Mouse (Mus musculus) spleen, postnatal 4 days (tissue): ENCODE measurements around the gene Borcs5.
"Not testable (repeated sequence)": the region's sequence is repeated elsewhere in the genome, so short reads cannot be mapped to it uniquely, and the experiment has no call there.

ENCODE experiments used
- DNase-seq, 2 experiments: peaks; one replicate each; pipeline ENCODE4 v3.0.0; 2022; ENCODE audit warnings: low spot score in 2 of 2

Borcs5 gene

DNA sequence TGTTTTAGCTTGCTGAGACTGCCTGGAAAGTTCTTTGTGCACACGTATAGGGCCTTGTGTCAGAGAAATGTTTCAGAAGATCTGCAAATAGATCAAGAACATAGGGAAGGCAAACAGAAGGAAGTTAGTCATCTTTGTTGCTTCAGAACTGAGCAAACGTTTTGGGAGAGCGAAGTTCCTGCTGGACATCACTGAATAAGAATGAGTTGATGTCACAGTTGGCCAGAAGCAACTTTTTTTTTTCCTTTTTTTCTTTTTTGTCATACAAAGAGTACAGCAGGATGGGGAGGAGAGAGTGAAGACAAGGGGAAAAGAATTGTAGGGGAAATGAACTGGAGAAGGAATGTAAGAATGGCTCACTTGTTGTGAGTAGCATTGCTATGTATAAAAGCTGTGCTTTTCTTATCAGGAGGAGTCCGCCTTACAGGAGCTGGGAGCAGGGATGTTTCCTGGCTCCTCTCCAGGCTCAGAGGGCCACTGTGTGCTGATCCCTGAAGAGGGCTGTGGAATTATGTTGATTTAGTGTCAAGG, 31.6 kb downstream of the Borcs5 start:
- DNase-seq: no peak

DNA sequence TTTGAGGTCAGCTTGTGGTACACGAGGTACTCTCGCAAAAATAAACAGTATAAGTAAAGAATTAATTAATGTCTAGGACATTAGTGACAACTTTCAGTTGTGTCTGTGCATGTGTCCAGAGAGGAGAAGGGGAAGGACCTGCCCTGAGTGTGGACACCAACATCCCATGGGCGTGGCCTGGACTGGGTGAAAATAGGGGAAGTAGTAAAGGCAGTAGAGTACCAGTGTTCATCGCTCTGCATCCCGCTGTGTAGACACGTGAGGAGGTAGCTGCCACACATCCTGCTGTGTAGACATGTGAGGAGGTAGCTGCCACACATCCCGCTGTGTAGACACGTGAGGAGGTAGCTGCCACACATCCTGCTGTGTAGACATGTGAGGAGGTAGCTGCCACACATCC, 34.4 kb downstream of the Borcs5 start:
- peak in 1 of 2 experiments; percentile 35 for DNase-seq

DNA sequence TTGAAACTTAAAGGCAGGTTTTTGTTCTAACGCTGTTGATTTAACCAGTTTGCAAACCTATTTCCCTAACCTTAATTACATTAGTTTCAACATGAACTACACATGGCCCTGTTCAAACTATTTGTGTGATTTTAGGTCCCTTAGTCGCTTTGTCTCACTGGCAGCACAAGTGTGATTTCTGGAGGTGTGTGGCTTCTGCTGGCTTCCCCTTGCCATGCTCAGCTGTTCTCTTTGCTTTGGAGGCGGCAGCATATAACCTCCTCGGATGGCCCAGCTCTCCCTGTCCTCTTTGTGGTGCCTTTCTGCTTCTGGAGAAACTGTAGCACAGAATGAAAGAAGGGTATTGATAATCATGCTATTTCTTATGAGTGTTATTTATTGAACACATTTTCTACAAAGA, 38.2 kb downstream of the Borcs5 start:
- DNase-seq: no peak

DNA sequence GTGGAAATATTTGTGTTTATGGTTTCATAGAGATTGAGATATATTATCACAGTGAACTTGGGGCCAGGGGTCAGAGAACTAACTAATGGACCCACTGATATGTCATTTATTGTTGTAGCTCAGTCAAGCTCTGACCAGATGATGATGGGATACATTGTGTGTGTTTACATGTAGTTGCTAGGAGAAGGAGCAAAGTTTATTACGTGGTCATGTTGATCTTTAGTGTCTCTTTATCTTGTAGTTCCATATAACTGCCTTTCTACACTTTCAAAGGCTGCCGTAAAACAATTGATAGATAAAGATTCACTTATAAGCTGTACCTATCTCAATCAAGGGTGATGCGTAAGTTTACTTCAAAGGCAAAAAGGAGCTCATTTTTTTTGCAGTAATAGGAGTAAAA, 38.7 kb downstream of the Borcs5 start:
- no peak for DNase-seq

DNA sequence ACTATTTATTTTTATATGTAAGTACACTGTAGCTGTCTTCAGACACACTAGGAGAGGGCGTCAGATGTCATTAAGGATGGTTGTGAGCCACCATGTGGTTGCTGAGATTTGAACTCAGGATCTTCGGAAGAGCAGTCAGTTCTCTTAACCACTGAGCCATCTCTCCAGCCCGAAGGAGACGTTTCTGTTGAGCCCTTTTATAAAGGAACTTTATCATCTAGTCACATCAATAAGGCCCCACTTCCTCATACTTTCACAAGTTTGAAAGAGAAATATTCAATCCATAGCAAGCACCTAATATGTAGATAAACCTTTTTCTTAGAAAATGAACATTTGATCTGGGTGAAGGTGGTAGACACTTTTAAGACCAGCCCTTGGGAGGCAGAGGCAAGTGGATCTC, 40.0 kb downstream of the Borcs5 start:
- not testable (repeated sequence) for DNase-seq

DNA sequence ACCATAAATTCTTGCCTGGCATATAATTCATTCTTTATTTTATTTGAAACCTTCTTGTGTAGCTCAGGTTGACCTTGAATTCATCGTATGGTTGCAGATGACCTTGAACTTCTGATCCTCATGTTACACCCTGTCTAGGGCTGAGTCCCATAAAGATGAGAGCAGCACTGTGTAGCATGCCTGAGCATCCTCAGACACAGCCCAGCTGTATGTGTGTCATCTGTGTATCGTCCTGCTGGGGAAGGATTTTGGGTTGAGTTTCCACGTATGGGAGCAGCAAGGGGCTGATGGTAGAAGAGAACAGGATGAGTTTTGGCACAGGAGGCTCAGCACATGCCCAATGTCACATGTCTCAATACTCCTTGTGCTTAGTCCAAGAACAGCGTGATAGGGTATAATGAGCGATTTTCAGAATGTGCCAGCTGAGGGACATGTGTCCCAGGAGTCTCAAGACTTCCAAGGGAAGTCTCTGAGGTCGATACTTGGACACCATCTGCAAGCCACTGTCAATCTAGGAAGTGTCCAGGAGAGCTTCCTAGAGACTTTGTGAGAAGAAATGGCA, 45.1 kb downstream of the Borcs5 start:
- DNase-seq: no peak

DNA sequence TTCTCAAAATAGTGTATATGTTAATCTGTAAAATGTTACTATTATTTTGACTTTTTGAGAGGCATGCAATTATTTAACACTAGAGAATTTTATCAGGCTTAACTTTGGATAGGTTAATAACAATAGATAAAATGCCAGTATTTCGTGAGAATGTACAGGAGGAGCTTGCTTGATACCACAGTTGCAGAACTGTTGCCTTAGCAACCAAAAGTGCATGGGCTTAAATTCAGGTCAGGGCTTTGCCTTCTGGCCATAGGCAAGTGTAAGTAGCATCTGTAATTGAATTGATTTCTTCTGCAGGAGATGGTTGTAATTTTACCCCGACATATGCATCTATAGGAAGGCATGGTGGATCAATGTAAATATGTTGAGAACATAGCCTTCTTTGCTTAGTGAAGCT, 45.7 kb downstream of the Borcs5 start:
- no peak for DNase-seq

DNA sequence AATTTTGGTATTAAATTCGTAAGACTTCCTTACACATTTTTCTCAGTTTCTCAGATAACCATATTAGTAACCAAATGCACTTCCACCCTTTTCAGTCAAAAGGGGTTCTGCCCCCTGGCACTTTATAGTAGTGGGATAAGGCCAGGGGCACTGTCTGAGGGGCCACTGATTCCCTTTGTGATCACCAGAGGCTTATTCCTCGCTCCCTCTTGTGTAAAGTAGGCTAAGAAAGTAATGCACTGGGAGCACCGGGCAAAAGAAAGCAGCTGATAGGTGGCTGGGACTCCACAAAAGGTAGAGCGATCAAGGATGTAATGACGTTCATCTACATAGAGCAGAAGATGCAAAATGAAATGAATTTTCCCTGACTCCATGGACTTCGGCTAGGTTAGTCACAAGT, 46.2 kb downstream of the Borcs5 start:
- no peak for DNase-seq

DNA sequence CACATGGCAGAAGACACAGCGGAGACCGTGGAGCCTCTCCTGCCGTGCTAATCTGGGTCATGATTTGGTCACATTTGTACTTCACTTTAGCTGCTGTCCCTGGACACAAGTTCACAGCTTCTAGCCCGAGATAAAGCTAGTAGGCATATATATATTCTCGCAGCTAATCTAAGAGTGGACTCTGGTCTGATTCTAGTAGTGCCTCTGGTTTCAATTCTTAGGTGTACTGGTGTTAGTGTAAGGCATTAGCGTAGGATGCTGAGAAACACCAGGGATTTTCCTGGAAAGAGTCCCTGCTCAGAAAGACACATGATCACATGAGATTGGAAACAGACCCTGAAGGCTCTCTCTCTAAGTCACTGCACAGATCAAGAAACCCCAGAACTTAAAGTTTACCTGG, 55.2 kb downstream of the Borcs5 start:
- no peak for DNase-seq

DNA sequence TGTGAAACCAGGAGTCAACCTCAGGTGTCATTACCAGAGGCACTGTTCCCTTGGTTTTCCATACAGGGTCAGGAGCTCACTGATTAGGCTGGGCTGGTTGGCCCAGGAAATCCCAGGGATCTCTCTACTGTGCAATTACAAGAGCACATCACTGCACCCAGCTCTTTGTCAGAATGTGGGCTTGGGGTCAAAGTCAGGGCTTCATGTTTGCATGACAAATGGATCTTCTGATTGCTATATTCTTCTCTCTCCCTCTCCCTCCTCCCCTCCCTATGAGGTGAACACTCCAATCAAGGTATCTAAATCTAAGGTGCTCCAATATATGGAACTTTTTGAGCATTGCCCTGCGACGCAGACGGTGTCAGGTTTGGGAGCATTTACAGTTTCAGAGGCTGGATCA, 55.7 kb downstream of the Borcs5 start:
- DNase-seq: no peak

DNA sequence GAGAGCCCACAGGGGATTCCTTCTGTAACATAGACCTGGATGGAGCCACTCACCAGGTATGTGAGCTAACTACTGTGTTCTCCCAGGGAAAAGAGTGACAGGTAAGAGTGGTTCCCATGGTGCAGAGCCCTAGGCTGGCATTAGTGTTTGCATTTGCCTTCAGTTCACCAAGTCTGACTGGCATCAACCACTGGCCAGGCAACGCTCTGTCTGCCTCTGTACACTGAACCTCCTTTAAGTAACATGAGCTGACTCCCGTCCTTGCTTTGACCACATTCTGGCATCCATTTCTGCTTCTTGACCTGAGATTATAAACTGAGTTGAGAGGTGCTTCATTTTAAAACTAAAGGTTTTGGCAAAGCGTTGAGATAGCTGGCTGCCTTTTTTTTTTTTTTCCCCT, 56.3 kb downstream of the Borcs5 start:
- DNase-seq: no peak

DNA sequence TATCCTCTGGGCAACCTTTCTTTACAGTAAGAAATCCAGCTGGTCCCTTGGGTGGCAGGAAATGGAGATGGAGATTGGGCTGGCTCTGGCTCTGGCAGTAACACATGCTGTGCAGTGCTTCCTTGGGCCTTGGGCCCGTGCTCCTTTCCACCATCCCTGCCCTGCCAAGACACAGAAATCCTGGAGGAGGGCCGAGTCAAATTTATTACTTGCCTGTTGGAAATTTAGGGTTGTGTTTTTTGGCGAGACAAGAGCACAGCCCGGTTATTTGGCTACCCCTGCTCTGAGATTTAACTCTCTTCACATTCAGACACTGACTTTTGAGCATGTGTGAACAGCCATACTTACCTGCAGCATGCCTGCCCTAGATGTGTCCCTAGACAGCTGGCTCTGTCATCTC, 56.8 kb downstream of the Borcs5 start:
- no peak for DNase-seq

DNA sequence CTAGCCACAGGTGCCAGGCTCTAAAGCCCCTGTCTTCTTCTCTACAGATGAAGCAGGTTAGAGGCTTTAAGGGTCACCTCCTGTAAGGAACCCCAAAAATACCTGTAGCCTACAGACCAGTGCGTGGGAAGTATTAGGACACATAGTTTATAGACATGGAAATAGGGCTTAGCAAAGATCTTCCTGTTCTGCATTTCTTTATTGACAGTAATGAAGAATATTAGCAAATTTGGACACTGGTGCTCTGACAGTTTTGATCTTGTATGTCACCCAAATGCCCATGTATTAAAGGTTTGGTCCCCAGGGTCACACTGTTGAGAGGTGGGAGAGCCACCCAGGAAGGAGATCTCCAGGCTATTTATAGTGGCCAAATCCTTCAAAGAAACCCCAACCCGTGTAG, 57.2 kb downstream of the Borcs5 start:
- no peak for DNase-seq

DNA sequence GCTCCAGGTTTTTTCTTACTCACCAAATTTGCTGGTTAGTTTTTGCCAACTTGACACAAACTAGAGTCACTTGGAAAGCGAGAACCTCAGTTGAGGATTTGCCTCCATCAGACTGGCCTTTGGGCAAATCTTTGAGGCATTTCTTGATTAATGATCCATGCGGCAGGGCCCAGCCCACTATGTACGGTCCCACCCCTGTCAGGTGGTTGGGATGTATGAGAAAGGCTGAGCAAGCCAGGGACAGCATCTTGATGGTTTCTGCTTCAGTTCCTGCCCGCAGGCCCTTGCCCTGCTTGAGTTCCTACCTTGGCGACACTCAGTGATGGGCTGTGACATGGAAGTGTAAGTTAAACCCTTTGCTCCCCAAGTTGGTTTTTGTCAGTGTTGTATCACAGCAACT, 58.9 kb downstream of the Borcs5 start:
- no peak for DNase-seq

DNA sequence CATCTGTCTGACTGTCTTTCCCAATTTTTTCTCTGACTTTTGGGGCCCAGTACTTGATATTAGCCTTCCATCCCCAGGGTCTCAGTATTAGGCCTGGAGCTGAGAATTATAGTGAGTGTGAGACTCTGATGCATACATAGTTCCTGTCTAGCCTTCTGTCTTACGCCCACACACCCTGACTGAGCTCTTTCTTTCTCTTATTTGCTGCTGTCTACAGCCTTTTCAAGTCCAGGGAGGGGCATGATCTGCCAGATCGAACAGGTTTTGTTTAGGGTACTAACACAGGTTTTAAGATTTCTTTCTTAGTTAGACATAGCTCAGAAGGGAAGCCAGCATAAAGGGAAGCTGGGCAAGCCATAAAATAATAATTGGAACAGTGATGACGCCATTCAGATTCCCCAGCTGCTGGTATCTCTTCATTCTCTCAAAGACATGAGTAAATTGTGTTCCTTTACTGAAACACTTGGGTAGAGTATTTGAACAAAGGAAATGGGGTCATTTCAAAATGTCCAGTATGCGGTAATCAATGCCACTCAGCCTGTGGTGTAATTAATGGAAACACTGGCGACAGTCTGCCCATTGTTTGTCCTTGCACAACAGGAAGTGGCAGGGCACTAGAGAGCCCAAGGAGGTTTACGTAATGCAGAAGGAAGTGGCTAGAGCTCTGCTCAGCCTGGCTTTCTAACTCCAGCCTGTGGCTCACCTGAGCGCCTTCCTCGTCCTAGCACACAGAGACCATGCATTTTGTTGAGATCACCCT, 61.3 kb downstream of the Borcs5 start:
- peak in 1 of 2 experiments; percentile 31 for DNase-seq

DNA sequence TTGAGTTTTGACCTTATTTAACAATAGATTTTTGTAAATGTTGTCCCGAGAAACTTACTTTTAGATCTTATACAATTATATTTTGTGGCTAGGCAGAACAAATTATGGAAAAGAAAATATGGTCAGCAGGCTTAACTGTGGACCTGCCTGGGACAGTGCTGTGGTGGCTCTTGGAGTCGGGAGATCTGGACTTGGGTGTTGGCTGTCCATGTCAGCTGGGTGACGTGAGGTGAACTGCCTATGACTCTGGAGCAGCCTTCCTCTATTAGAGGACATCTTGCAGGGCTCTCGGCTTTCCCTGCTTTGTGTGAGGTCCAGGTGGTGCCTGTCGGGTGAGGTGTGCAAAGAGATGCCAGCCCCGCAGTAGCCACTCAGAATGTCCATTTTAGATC, 61.9 kb downstream of the Borcs5 start:
- no peak for DNase-seq

DNA sequence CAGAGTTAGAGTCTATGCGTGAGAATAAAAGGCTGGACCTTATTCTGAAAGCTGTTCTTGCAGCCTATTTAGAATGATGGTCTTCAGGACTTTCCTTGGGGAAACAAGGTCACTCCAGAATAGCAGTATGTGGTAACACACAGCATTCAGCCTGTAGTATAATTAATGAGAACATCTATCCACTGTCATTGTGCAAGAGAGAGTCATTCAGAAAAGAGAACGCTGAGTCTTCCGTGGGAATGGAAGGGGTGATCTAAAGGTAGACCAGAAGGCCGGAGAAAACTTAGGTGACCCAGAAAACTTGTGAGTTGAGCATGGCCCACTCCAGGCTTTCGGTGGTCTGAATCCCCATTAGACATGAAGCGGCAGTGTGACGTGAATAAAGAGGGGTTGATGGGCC, 62.9 kb downstream of the Borcs5 start:
- DNase-seq: no peak

DNA sequence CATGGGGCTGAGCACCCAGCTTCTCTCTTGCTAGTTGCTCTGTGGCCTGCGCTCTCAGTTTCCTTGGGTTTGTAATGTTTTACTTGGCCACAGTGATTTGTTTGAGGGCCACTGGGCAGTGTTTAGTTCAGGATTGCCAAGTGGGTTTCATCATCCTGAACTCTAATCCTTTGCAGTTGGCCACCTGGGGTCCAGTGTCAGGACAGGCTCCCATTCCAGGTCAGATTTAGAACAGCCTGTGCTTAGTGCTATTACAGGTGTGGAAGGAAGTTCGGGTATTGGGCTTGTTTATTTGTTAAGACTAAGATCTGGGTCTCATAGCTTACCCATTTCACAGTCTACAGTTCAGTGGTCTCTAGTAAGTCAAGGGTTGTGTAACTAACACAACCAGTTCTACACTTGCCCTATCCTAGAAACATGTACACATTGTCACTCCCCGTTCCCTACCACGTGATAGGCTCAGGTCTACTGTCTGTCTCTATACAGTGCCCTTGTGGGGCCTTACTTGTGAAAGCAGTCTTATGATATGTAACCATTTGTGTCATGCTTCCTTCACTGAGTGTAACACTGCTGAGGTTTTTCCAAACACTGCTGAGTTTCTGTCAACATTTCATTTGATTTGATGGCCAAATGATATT, 63.9 kb downstream of the Borcs5 start:
- no peak for DNase-seq

DNA sequence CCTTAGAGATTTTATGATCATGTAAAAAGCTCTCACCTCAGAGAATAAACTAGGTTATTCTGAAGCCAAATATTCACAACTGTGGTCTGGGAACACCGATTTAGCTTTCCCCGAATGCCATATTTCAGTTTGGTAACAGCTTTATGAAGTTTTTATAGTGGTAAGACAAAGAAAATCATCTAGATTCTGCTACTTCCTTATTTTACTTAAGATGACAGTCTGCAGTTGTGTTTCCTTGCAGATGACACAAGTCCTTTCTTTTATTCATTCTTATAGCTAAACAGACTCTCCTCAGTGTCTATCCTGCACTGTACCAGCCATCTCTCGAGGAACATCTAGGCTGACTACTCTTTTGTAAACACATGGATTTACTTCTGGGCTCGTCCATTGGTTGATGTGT, 67.2 kb downstream of the Borcs5 start:
- no peak for DNase-seq

DNA sequence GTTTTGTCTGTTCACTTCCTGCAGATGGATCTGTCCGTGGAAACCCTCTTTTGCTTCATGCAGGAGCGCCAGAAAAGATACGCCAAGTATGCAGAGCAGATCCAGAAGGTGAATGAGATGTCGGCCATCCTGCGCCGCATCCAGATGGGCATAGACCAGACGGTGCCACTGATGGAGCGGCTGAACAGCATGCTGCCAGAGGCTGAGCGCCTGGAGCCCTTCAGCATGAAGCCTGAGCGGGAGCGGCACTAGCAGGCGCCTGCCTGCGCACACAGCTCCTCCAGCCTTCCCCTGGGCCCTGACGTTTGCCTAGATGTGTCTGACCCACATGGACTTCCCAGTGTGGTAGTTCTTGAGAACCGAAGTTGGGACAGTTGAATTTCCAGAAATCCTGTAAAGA, 70.7 kb downstream of the Borcs5 start:
- no peak for DNase-seq

DNA sequence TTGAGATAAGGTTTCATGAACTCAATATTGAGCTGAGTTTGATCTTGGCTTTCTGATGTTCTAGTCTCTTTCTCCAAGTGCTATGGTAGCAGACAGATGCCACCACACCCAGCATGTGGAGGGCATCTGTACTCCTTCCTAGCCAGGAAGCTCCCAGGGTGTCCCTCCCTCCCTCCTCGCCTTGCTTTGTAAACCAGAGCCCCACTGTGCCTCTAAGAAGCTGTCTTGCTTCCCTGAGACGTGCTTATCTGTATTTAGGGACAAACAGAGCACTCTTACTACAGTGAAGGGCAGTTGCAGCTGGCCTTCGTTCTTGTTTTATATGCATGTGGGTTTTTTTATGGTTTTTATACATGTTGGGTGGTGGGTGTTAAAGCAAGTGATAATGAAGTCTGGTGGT, 74.0 kb downstream of the Borcs5 start:
- DNase-seq: no peak

DNA sequence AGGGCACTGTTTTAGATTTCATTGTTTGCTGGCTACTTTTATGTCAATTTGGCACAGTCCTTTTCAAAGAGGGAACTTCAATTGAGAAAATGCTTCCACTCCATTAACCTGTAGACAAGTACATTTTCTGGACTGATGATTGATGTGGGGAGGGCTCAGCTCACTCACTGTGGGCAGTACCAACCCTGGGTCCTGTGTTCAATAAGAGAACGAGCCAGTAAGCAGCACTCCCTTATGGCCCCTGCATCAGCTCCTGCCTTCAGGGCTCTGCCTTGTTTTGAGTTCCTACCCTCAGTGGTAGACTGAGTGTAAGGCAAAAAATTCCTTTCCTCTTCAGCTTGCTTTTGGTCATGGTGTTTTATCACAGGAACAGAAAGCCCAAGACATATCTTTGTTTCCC, 74.6 kb downstream of the Borcs5 start:
- DNase-seq: no peak

DNA sequence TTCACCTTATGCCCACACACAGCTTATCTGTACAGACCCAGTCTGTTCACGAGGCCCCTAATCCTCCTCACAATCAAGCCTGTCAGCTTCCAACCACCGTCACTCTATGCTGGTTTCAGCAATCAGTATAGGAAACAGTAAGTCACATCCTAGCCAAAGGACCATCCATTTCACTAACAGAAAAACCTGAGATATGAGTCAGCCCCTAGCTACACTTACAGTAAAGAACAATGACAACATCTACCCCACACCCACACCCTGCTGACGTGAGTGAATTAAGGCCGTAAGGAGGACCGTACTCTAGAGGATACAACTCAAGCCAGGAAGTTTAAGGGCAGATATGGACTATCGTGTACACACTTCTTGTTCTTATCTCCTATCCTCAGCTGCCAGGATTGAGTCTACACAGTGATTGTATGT, 76.9 kb downstream of the Borcs5 start:
- DNase-seq: no peak
